Mouse (Mus musculus) layer of hippocampus, adult 2 months (tissue): ENCODE measurements around the gene Bmp7. TPM values are rescaled to one million over a fixed set of nuclear protein-coding genes. Genes with fewer than 3 reads are reported as not detected.

Experiments used
- DNase-seq, 2 experiments: peaks; one replicate each; pipeline ENCODE4 v3.0.0; 2022; ENCODE audit warnings: low spot score in 2 of 2
- H3K27ac ChIP-seq: fragments of 200-600 bp; 2 replicates; pipeline ENCODE4 v1.8.1; 2022
- H3K4me3 ChIP-seq: fragments of 200-600 bp; 2 replicates; pipeline ENCODE4 v1.8.1; 2022; ENCODE audit warnings: mild to moderate bottlenecking
- CTCF ChIP-seq: fragments of 200-600 bp; conservative IDR thresholded peaks from 2 replicates; pipeline ENCODE4 v1.8.1; 2022; ENCODE audit warnings: antibody characterized with exemption, mild to moderate bottlenecking, moderate library complexity
- total RNA-seq, 2 experiments: library from RNA; stranded (reverse); gene quantifications; 2 replicates each; pipeline ENCODE4 v1.2.3; 2021

The Bmp7 gene
- total RNA-seq, 2 experiments from 2014 or later = 4.2 to 5.7 TPM

GRCm38 (mm10) chr2:172965249-172965648 lies 25.1 kb upstream of the Bmp7 start:
- H3K4me3 ChIP-seq = no peak overlapping the region
- no peak for DNase-seq
- no peak overlapping the region for H3K27ac ChIP-seq
- TF ChIP-seq CTCF = no peak

GRCm38 (mm10) chr2:172961211-172961610 lies 21.1 kb upstream of the Bmp7 start:
- no peak for TF ChIP-seq CTCF
- Histone ChIP-seq H3K27ac (no peak overlapping the region), H3K4me3 (no peak overlapping the region)
- DNase-seq = no peak

GRCm38 (mm10) chr2:172960350-172960749 lies 20.2 kb upstream of the Bmp7 start:
- TF ChIP-seq CTCF = peak; percentile 39
- no peak for DNase-seq
- no peak overlapping the region for H3K27ac ChIP-seq
- H3K4me3 ChIP-seq = no peak overlapping the region

GRCm38 (mm10) chr2:172959006-172959768 lies 19.1 kb upstream of the Bmp7 start:
- peak; percentile 19; the same call in 1 of the 2 replicates for TF ChIP-seq CTCF
- no peak overlapping the region for H3K27ac ChIP-seq
- no peak overlapping the region for H3K4me3 ChIP-seq
- no peak for DNase-seq

GRCm38 (mm10) chr2:172958579-172958978 lies 18.5 kb upstream of the Bmp7 start:
- H3K27ac ChIP-seq = no peak overlapping the region
- TF ChIP-seq CTCF = no peak
- H3K4me3 ChIP-seq = no peak overlapping the region
- no peak for DNase-seq

GRCm38 (mm10) chr2:172951976-172952375 lies 11.9 kb upstream of the Bmp7 start:
- H3K4me3 ChIP-seq = no peak overlapping the region
- 0 out of 2 replicates have a peak, but pooled peaks have one; percentile 12 for TF ChIP-seq CTCF
- H3K27ac ChIP-seq = no peak overlapping the region
- no peak for DNase-seq

GRCm38 (mm10) chr2:172950722-172951121 lies 10.6 kb upstream of the Bmp7 start:
- no peak for TF ChIP-seq CTCF
- H3K27ac ChIP-seq = no peak overlapping the region
- no peak for DNase-seq
- no peak overlapping the region for H3K4me3 ChIP-seq

- no peak overlapping the region for H3K27ac ChIP-seq
- no peak for TF ChIP-seq CTCF
- DNase-seq = no peak
- H3K4me3 ChIP-seq = no peak overlapping the region
Observed at GRCm38 (mm10) chr2:172950119-172950676, 10.1 kb upstream of the Bmp7 start.

GRCm38 (mm10) chr2:172949051-172949450 lies 8.9 kb upstream of the Bmp7 start:
- DNase-seq = no peak
- peak; percentile 62 for TF ChIP-seq CTCF

GRCm38 (mm10) chr2:172940799-172941163 lies 660 bp upstream of the Bmp7 start:
- TF ChIP-seq CTCF = no peak
- H3K4me3 ChIP-seq = peak overlapping the region; percentile 59
- H3K27ac ChIP-seq = no peak overlapping the region
- no peak for DNase-seq

More at GRCm38 (mm10) chr2:172949051-172949450, 8.9 kb upstream of the Bmp7 start:
- Histone ChIP-seq H3K27ac (no peak overlapping the region), H3K4me3 (no peak overlapping the region)

GRCm38 (mm10) chr2:172939639-172940002 lies 500 bp downstream of the Bmp7 start:
- peak overlapping the region; percentile 6; the same call in 1 of the 2 replicates for H3K27ac ChIP-seq
- no peak for TF ChIP-seq CTCF
- DNase-seq = no peak

GRCm38 (mm10) chr2:172938761-172939638 lies 1.1 kb downstream of the Bmp7 start:
- 0 out of 2 replicates have a peak, but pooled peaks have one; percentile 4 for TF ChIP-seq CTCF
- H3K27ac ChIP-seq = peak overlapping the region; percentile 6; the same call in 1 of the 2 replicates
- DNase-seq = no peak
- peak overlapping the region; percentile 59 for H3K4me3 ChIP-seq

More at GRCm38 (mm10) chr2:172939639-172940002, 500 bp downstream of the Bmp7 start:
- H3K4me3 ChIP-seq = peak overlapping the region; percentile 59
